Mouse (Mus musculus): ENCODE measurements at regions not wholly inside any gene's neighbourhood (a gene's known extent, or its start where the extent isn't known, plus 50 kb on each side); places are given as distances from the start of the nearest gene placed in this dataset.

GRCm38 (mm10) chr19:14880818-14881217 is 283.0 kb upstream of the Tle4 start:
- no peak for DNase-seq

- no peak for DNase-seq
These were observed 276.1 kb upstream of the Tle4 start for GRCm38 (mm10) chr19:14873986-14874385.

- DNase-seq, result no peak
These were observed 273.5 kb upstream of the Tle4 start for GRCm38 (mm10) chr19:14871178-14871867.

- no peak for DNase-seq
These were observed 265.0 kb upstream of the Tle4 start for GRCm38 (mm10) chr19:14862654-14863468.

- DNase-seq, result no peak
These were observed 257.2 kb upstream of the Tle4 start for GRCm38 (mm10) chr19:14855036-14855435.

- no peak for DNase-seq
These were observed 255.6 kb upstream of the Tle4 start for GRCm38 (mm10) chr19:14853416-14853815.

GRCm38 (mm10) chr19:14849561-14849960 is 251.7 kb upstream of the Tle4 start:
- no peak for DNase-seq

- no peak for DNase-seq
These were observed 249.3 kb upstream of the Tle4 start for GRCm38 (mm10) chr19:14847120-14847519.

- no peak for DNase-seq
These were observed 237.8 kb upstream of the Tle4 start for GRCm38 (mm10) chr19:14835629-14836028.

- no peak for DNase-seq
These were observed 218.5 kb upstream of the Tle4 start for GRCm38 (mm10) chr19:14816354-14816753.

- DNase-seq, result no peak
These were observed 208.9 kb upstream of the Tle4 start for GRCm38 (mm10) chr19:14806787-14807186.

- DNase-seq, result no peak
These were observed 205.2 kb upstream of the Tle4 start for GRCm38 (mm10) chr19:14802909-14803650.

- no peak for DNase-seq
These were observed 203.8 kb upstream of the Tle4 start for GRCm38 (mm10) chr19:14801669-14802068.

- no peak for DNase-seq
These were observed 201.2 kb upstream of the Tle4 start for GRCm38 (mm10) chr19:14799002-14799401.

- no peak for DNase-seq
These were observed 200.6 kb upstream of the Tle4 start for GRCm38 (mm10) chr19:14798417-14798816.

- no peak for DNase-seq
These were observed 198.1 kb upstream of the Tle4 start for GRCm38 (mm10) chr19:14795910-14796309.

GRCm38 (mm10) chr19:14789992-14790391 is 192.1 kb upstream of the Tle4 start:
- DNase-seq, result no peak

- no peak for DNase-seq
These were observed 190.8 kb upstream of the Tle4 start for GRCm38 (mm10) chr19:14788630-14789029.

- no peak for DNase-seq
These were observed 189.0 kb upstream of the Tle4 start for GRCm38 (mm10) chr19:14786868-14787267.

- DNase-seq, result no peak
These were observed 187.8 kb upstream of the Tle4 start for GRCm38 (mm10) chr19:14785661-14786060.

- DNase-seq, result no peak
These were observed 179.9 kb upstream of the Tle4 start for GRCm38 (mm10) chr19:14777709-14778108.

- DNase-seq, result no peak
These were observed 179.3 kb upstream of the Tle4 start for GRCm38 (mm10) chr19:14777198-14777597.

- DNase-seq, result no peak
These were observed 178.9 kb upstream of the Tle4 start for GRCm38 (mm10) chr19:14776791-14777190.

GRCm38 (mm10) chr19:14772794-14773193 is 174.9 kb upstream of the Tle4 start:
- DNase-seq, result no peak

All from spleen, adult 18-20 months (tissue).